Mouse (Mus musculus) right cerebral cortex, adult 18-20 months (tissue): ENCODE measurements at regions not wholly inside any gene's neighbourhood (a gene's known extent, or its start where the extent isn't known, plus 50 kb on each side); places are given as distances from the start of the nearest gene placed in this dataset.
"Not testable (repeated sequence)": the region's sequence is repeated elsewhere in the genome, so short reads cannot be mapped to it uniquely, and the experiment has no call there.

Source experiments
- DNase-seq: peaks from one replicate; pipeline ENCODE4 v3.0.0; 2022; ENCODE audit warnings: mixed read lengths

GRCm38 (mm10) chr4:153831251-153831650 lies 125.8 kb upstream of the A430005L14Rik start:
- DNase-seq = not testable (repeated sequence)

- DNase-seq = no peak
Observed at GRCm38 (mm10) chr4:153832151-153832550, 124.9 kb upstream of the A430005L14Rik start.

- no peak for DNase-seq
Observed at GRCm38 (mm10) chr4:153844766-153845165, 112.3 kb upstream of the A430005L14Rik start.

GRCm38 (mm10) chr4:153848274-153848673 lies 108.8 kb upstream of the A430005L14Rik start:
- no peak for DNase-seq

GRCm38 (mm10) chr4:153850186-153850585 lies 106.9 kb upstream of the A430005L14Rik start:
- DNase-seq = no peak

GRCm38 (mm10) chr4:153854084-153854747 lies 102.8 kb upstream of the A430005L14Rik start:
- no peak for DNase-seq

GRCm38 (mm10) chr4:153854748-153855092 lies 102.3 kb upstream of the A430005L14Rik start:
- no peak for DNase-seq

- DNase-seq = no peak
Observed at GRCm38 (mm10) chr4:153861420-153861819, 95.6 kb upstream of the A430005L14Rik start.

- DNase-seq = no peak
Observed at GRCm38 (mm10) chr4:153862121-153862660, 94.8 kb upstream of the A430005L14Rik start.

GRCm38 (mm10) chr4:153872346-153872745 lies 84.7 kb upstream of the A430005L14Rik start:
- DNase-seq = no peak

- DNase-seq = not testable (repeated sequence)
Observed at GRCm38 (mm10) chr4:153875036-153875435, 82.0 kb upstream of the A430005L14Rik start.

GRCm38 (mm10) chr4:153876954-153877642 lies 79.9 kb upstream of the A430005L14Rik start:
- DNase-seq = no peak

- no peak for DNase-seq
Observed at GRCm38 (mm10) chr4:153883057-153883456, 74.0 kb upstream of the A430005L14Rik start.

GRCm38 (mm10) chr4:153884044-153884443 lies 73.0 kb upstream of the A430005L14Rik start:
- no peak for DNase-seq

- no peak for DNase-seq
Observed at GRCm38 (mm10) chr4:153885836-153886235, 71.2 kb upstream of the A430005L14Rik start.

- DNase-seq = no peak
Observed at GRCm38 (mm10) chr4:153890130-153890529, 66.9 kb upstream of the A430005L14Rik start.

GRCm38 (mm10) chr4:153899721-153900120 lies 57.3 kb upstream of the A430005L14Rik start:
- DNase-seq = no peak

GRCm38 (mm10) chr4:153905076-153905475 lies 52.0 kb upstream of the A430005L14Rik start:
- no peak for DNase-seq

GRCm38 (mm10) chr4:153905511-153905910 lies 51.5 kb upstream of the A430005L14Rik start:
- no peak for DNase-seq
